In genomic region chrX:20775271-20776016, GRCm38 (mm10) we compare ENCODE assay signal across 11 mouse cellular contexts. TPM values are rescaled to one million over a fixed set of nuclear protein-coding genes. Genes with fewer than 3 reads are reported as not detected.
DNase-seq lines count a peak whose midpoint lies in the region; ATAC-seq lines count a peak whose summit lies in the region.
"Had no signal": no experiment of that assay in that cellular context is flagged by ENCODE, and none has a peak within 500 bp of the region (broad histone marks: within the 10 kb centered on the region; RNA-seq: fewer than 3 reads in every experiment).

No protein-coding gene starts in this region.

- H3K36me3 ChIP-seq in kidney, embryonic 15.5 days = no peaks in the 10 kb centered on the region
- no peaks in the 10 kb centered on the region for H3K36me3 ChIP-seq in embryonic facial prominence, embryonic 14.5 days (ENCODE audit: control insufficient read depth, insufficient read depth, low read length)
- H3K36me3 ChIP-seq: forebrain, embryonic 12.5 days; hindbrain, embryonic 10.5 days; liver, embryonic 13.5 days had no signal

- WGBS in kidney, embryonic 15.5 days = 52% methylated on average over 19 of the region's 19 CpGs
- 58% methylated on average over 16 of the region's 19 CpGs for WGBS in embryonic facial prominence, embryonic 14.5 days

- 0 out of 2 replicates have a peak overlapping the region, but pooled peaks have one; percentile 8 for H3K4me3 ChIP-seq in kidney, embryonic 15.5 days (replicated peaks)
- no peak overlapping the region for H3K4me3 ChIP-seq in embryonic facial prominence, embryonic 14.5 days (ENCODE audit: low read depth, low read length)
- H3K4me3 ChIP-seq: forebrain, embryonic 12.5 days; hindbrain, embryonic 10.5 days; liver, embryonic 13.5 days had no signal

- no peaks in the 10 kb centered on the region for H3K4me1 ChIP-seq in kidney, embryonic 15.5 days
- H3K4me1 ChIP-seq in embryonic facial prominence, embryonic 14.5 days (ENCODE audit: control insufficient read depth, insufficient read depth, low read length) = no peaks in the 10 kb centered on the region
- H3K4me1 ChIP-seq: forebrain, embryonic 12.5 days; hindbrain, embryonic 10.5 days had no signal

- H3K9ac ChIP-seq in kidney, embryonic 15.5 days = no peak overlapping the region
- H3K9ac ChIP-seq in embryonic facial prominence, embryonic 14.5 days (ENCODE audit: low read depth, low read length) = 0 out of 2 replicates have a peak overlapping the region, but pooled peaks have one; percentile 19
- H3K9ac ChIP-seq: forebrain, embryonic 12.5 days; liver, embryonic 13.5 days had no signal

- peak overlapping the region; percentile 40 for H3K4me2 ChIP-seq in kidney, embryonic 15.5 days
- peak overlapping the region; percentile 15; the same call in 1 of the 2 replicates for H3K4me2 ChIP-seq in embryonic facial prominence, embryonic 14.5 days (ENCODE audit: low read depth, low read length)
- H3K4me2 ChIP-seq: forebrain, embryonic 12.5 days; liver, embryonic 13.5 days had no signal

- no peaks in the 10 kb centered on the region for H3K9me3 ChIP-seq in kidney, embryonic 15.5 days (replicated peaks)
- H3K9me3 ChIP-seq in embryonic facial prominence, embryonic 14.5 days (ENCODE audit: control insufficient read depth, low read length) = no peaks in the 10 kb centered on the region
- H3K9me3 ChIP-seq: forebrain, embryonic 12.5 days; hindbrain, embryonic 10.5 days; liver, embryonic 13.5 days had no signal

- ATAC-seq in kidney, embryonic 15.5 days (replicated peaks; ENCODE audit: low FRiP score) = no peak
- ATAC-seq in embryonic facial prominence, embryonic 14.5 days (ENCODE audit: low read depth) = no peak

- no peak for DNase-seq in kidney, postnatal 14 days
- DNase-seq in thymus, postnatal 0 days (ENCODE audit: low spot score) = peak; percentile 32
- DNase-seq in thymus, postnatal 36 days = no peak
- no peak for DNase-seq in embryonic facial prominence, embryonic 14.5 days (ENCODE audit: low spot score)
- DNase-seq in cerebellum, adult 9-11 months = no peak
- DNase-seq in urinary bladder, adult 18-20 months (ENCODE audit: low spot score in 2 of 2) = no peak
- DNase-seq: cerebellum, adult 8-10 months; liver, embryonic 13.5 days had no signal

- no peaks in the 10 kb centered on the region for H3K27me3 ChIP-seq in kidney, embryonic 15.5 days
- no peaks in the 10 kb centered on the region for H3K27me3 ChIP-seq in embryonic facial prominence, embryonic 14.5 days (replicated peaks; ENCODE audit: control insufficient read depth, insufficient read depth, low read length)
- H3K27me3 ChIP-seq: forebrain, embryonic 12.5 days; liver, embryonic 13.5 days had no signal

- no peak overlapping the region for H3K27ac ChIP-seq in kidney, embryonic 15.5 days
- no peak overlapping the region for H3K27ac ChIP-seq in embryonic facial prominence, embryonic 14.5 days (replicated peaks; ENCODE audit: low read depth, low read length)
- H3K27ac ChIP-seq: forebrain, embryonic 12.5 days; hindbrain, embryonic 10.5 days; liver, embryonic 13.5 days had no signal

RNA-seq across cellular contexts. Expression of gene Araf, which starts 22.2 kb away (rescaled TPM):
- polyA plus RNA-seq in kidney, embryonic 15.5 days (2015; fragmentation: Nextera tagmentation; extraction: Ambion mirVana) = 115 and 129 TPM in 2 replicates
- 74.8 and 81.8 TPM in 2 replicates for polyA plus RNA-seq in thymus, postnatal 0 days (2015; fragmentation: Nextera tagmentation; extraction: Ambion mirVana)
- polyA plus RNA-seq in embryonic facial prominence, embryonic 14.5 days (2014; fragmentation: Nextera tagmentation; extraction: Ambion mirVana) = 91.1 and 95.0 TPM in 2 replicates
